Mouse (Mus musculus): ENCODE measurements around the gene Kif23. TPM values are rescaled to one million over a fixed set of nuclear protein-coding genes. Genes with fewer than 3 reads are reported as not detected.

Gene Kif23
- polyA plus RNA-seq, 1 experiment from 2014 or later = 132 TPM

- ATAC-seq (replicated peaks; ENCODE audit: low FRiP score) (no peak), DNase-seq (ENCODE audit: low spot score) (peak; percentile 53)
- Histone ChIP-seq H3K36me3 (ENCODE audit: control insufficient read depth, insufficient read depth, low read length) (peaks cover 8% of the 10 kb centered on the region; the same call in 1 of the 2 replicates), H3K4me2 (ENCODE audit: low read depth, low read length, severe bottlenecking) (no peak overlapping the region), H3K27me3 (ENCODE audit: control insufficient read depth, insufficient read depth, low read length) (no peaks in the 10 kb centered on the region), H3K9ac (ENCODE audit: low read length) (no peak overlapping the region), H3K9me3 (ENCODE audit: control insufficient read depth, low read length) (no peaks in the 10 kb centered on the region), H3K27ac (ENCODE audit: low read depth, low read length) (no peak overlapping the region), H3K4me1 (replicated peaks; ENCODE audit: control insufficient read depth, insufficient read depth, low read length) (no peaks in the 10 kb centered on the region), H3K4me3 (ENCODE audit: low read depth, low read length) (no peak overlapping the region)
- WGBS = 57% methylated on average over 6 of the region's 6 CpGs
Measured at GRCm38 (mm10) chr9:61911300-61912128, 35.1 kb downstream of the Kif23 start.

GRCm38 (mm10) chr9:61910526-61911256 lies 35.9 kb downstream of the Kif23 start:
- ATAC-seq (replicated peaks; ENCODE audit: low FRiP score) = no peak
- 46% methylated on average over 20 of the region's 20 CpGs for WGBS
- Histone ChIP-seq H3K4me1 (replicated peaks; ENCODE audit: control insufficient read depth, insufficient read depth, low read length) (no peaks in the 10 kb centered on the region), H3K9ac (ENCODE audit: low read length) (no peak overlapping the region), H3K4me2 (ENCODE audit: low read depth, low read length, severe bottlenecking) (no peak overlapping the region), H3K4me3 (ENCODE audit: low read depth, low read length) (no peak overlapping the region), H3K36me3 (ENCODE audit: control insufficient read depth, insufficient read depth, low read length) (peaks cover 8% of the 10 kb centered on the region; the same call in 1 of the 2 replicates), H3K9me3 (ENCODE audit: control insufficient read depth, low read length) (no peaks in the 10 kb centered on the region), H3K27ac (ENCODE audit: low read depth, low read length) (no peak overlapping the region), H3K27me3 (ENCODE audit: control insufficient read depth, insufficient read depth, low read length) (no peaks in the 10 kb centered on the region)
- DNase-seq (ENCODE audit: low spot score) = peak; percentile 72

- ATAC-seq (replicated peaks; ENCODE audit: low FRiP score) = no peak
- Histone ChIP-seq H3K36me3 (ENCODE audit: control insufficient read depth, insufficient read depth, low read length) (peaks cover 8% of the 10 kb centered on the region; the same call in 1 of the 2 replicates), H3K4me3 (ENCODE audit: low read depth, low read length) (no peak overlapping the region), H3K9me3 (ENCODE audit: control insufficient read depth, low read length) (no peaks in the 10 kb centered on the region), H3K4me1 (replicated peaks; ENCODE audit: control insufficient read depth, insufficient read depth, low read length) (no peaks in the 10 kb centered on the region), H3K4me2 (ENCODE audit: low read depth, low read length, severe bottlenecking) (no peak overlapping the region), H3K27me3 (ENCODE audit: control insufficient read depth, insufficient read depth, low read length) (no peaks in the 10 kb centered on the region), H3K27ac (ENCODE audit: low read depth, low read length) (no peak overlapping the region), H3K9ac (ENCODE audit: low read length) (no peak overlapping the region)
- DNase-seq (ENCODE audit: low spot score) = no peak
- WGBS = 94% methylated on average over 1 of the region's 1 CpGs
Measured at GRCm38 (mm10) chr9:61909633-61910032, 36.9 kb downstream of the Kif23 start.

GRCm38 (mm10) chr9:61908832-61909407 lies 37.7 kb downstream of the Kif23 start:
- no peak overlapping the region for H3K4me2 ChIP-seq (ENCODE audit: low read depth, low read length, severe bottlenecking)
- H3K9ac ChIP-seq (ENCODE audit: low read length) = no peak overlapping the region
- H3K4me3 ChIP-seq (ENCODE audit: low read depth, low read length) = no peak overlapping the region
- no peaks in the 10 kb centered on the region for H3K9me3 ChIP-seq (ENCODE audit: control insufficient read depth, low read length)
- peaks cover 8% of the 10 kb centered on the region; the same call in 1 of the 2 replicates for H3K36me3 ChIP-seq (ENCODE audit: control insufficient read depth, insufficient read depth, low read length)
- H3K27ac ChIP-seq (ENCODE audit: low read depth, low read length) = no peak overlapping the region
- WGBS = 88% methylated on average over 11 of the region's 11 CpGs
- DNase-seq (ENCODE audit: low spot score) = peak; percentile 43
- ATAC-seq (replicated peaks; ENCODE audit: low FRiP score) = no peak
- H3K27me3 ChIP-seq (ENCODE audit: control insufficient read depth, insufficient read depth, low read length) = no peaks in the 10 kb centered on the region
- H3K4me1 ChIP-seq (replicated peaks; ENCODE audit: control insufficient read depth, insufficient read depth, low read length) = no peaks in the 10 kb centered on the region

- Histone ChIP-seq H3K9me3 (ENCODE audit: control insufficient read depth, low read length) (no peaks in the 10 kb centered on the region), H3K4me2 (ENCODE audit: low read depth, low read length, severe bottlenecking) (no peak overlapping the region), H3K36me3 (ENCODE audit: control insufficient read depth, insufficient read depth, low read length) (peaks cover 8% of the 10 kb centered on the region; the same call in 1 of the 2 replicates), H3K4me1 (replicated peaks; ENCODE audit: control insufficient read depth, insufficient read depth, low read length) (no peaks in the 10 kb centered on the region), H3K4me3 (ENCODE audit: low read depth, low read length) (no peak overlapping the region), H3K9ac (ENCODE audit: low read length) (no peak overlapping the region), H3K27me3 (ENCODE audit: control insufficient read depth, insufficient read depth, low read length) (no peaks in the 10 kb centered on the region), H3K27ac (ENCODE audit: low read depth, low read length) (no peak overlapping the region)
- WGBS = 91% methylated on average over 3 of the region's 3 CpGs
- ATAC-seq (replicated peaks; ENCODE audit: low FRiP score) = no peak
- no peak for DNase-seq (ENCODE audit: low spot score)
Measured at GRCm38 (mm10) chr9:61908341-61908740, 38.2 kb downstream of the Kif23 start.

GRCm38 (mm10) chr9:61907621-61908295 lies 38.8 kb downstream of the Kif23 start:
- peaks cover 8% of the 10 kb centered on the region; the same call in 1 of the 2 replicates for H3K36me3 ChIP-seq (ENCODE audit: control insufficient read depth, insufficient read depth, low read length)

GRCm38 (mm10) chr9:61906912-61907311 lies 39.7 kb downstream of the Kif23 start:
- peak; percentile 72 for DNase-seq (ENCODE audit: low spot score)
- ATAC-seq (replicated peaks; ENCODE audit: low FRiP score) = no peak
- Histone ChIP-seq H3K27ac (ENCODE audit: low read depth, low read length) (no peak overlapping the region), H3K4me2 (ENCODE audit: low read depth, low read length, severe bottlenecking) (no peak overlapping the region), H3K36me3 (ENCODE audit: control insufficient read depth, insufficient read depth, low read length) (peaks cover 3% of the 10 kb centered on the region; the same call in 1 of the 2 replicates), H3K27me3 (ENCODE audit: control insufficient read depth, insufficient read depth, low read length) (no peaks in the 10 kb centered on the region), H3K9ac (ENCODE audit: low read length) (no peak overlapping the region), H3K4me3 (ENCODE audit: low read depth, low read length) (no peak overlapping the region), H3K4me1 (replicated peaks; ENCODE audit: control insufficient read depth, insufficient read depth, low read length) (no peaks in the 10 kb centered on the region), H3K9me3 (ENCODE audit: control insufficient read depth, low read length) (no peaks in the 10 kb centered on the region)
- whole genome bisulfite sequencing = 65% methylated on average over 10 of the region's 10 CpGs

More at GRCm38 (mm10) chr9:61907621-61908295, 38.8 kb downstream of the Kif23 start:
- H3K4me3 ChIP-seq (ENCODE audit: low read depth, low read length) = no peak overlapping the region
- WGBS = 95% methylated on average over 4 of the region's 4 CpGs
- H3K27ac ChIP-seq (ENCODE audit: low read depth, low read length) = no peak overlapping the region
- no peak overlapping the region for H3K4me2 ChIP-seq (ENCODE audit: low read depth, low read length, severe bottlenecking)
- no peaks in the 10 kb centered on the region for H3K4me1 ChIP-seq (replicated peaks; ENCODE audit: control insufficient read depth, insufficient read depth, low read length)
- ATAC-seq (replicated peaks; ENCODE audit: low FRiP score) = no peak
- H3K9ac ChIP-seq (ENCODE audit: low read length) = no peak overlapping the region
- no peaks in the 10 kb centered on the region for H3K27me3 ChIP-seq (ENCODE audit: control insufficient read depth, insufficient read depth, low read length)
- peak; percentile 46 for DNase-seq (ENCODE audit: low spot score)
- H3K9me3 ChIP-seq (ENCODE audit: control insufficient read depth, low read length) = no peaks in the 10 kb centered on the region

- Histone ChIP-seq H3K4me1 (replicated peaks; ENCODE audit: control insufficient read depth, insufficient read depth, low read length) (peaks cover 4% of the 10 kb centered on the region; the same call in 1 of the 2 replicates), H3K9me3 (ENCODE audit: control insufficient read depth, low read length) (no peaks in the 10 kb centered on the region), H3K9ac (ENCODE audit: low read length) (no peak overlapping the region), H3K4me2 (ENCODE audit: low read depth, low read length, severe bottlenecking) (no peak overlapping the region), H3K4me3 (ENCODE audit: low read depth, low read length) (no peak overlapping the region), H3K36me3 (ENCODE audit: control insufficient read depth, insufficient read depth, low read length) (no peaks in the 10 kb centered on the region), H3K27ac (ENCODE audit: low read depth, low read length) (no peak overlapping the region), H3K27me3 (ENCODE audit: control insufficient read depth, insufficient read depth, low read length) (no peaks in the 10 kb centered on the region)
- DNase-seq (ENCODE audit: low spot score) (no peak), ATAC-seq (replicated peaks; ENCODE audit: low FRiP score) (no peak)
- 74% methylated on average over 5 of the region's 5 CpGs for WGBS
Measured at GRCm38 (mm10) chr9:61905576-61905975, 41.0 kb downstream of the Kif23 start.
